Mouse (Mus musculus) spleen, postnatal 10 days (tissue): ENCODE results near the gene Lpar6.

Source experiments
- DNase-seq, 2 experiments: peaks; one replicate each; pipeline ENCODE4 v3.0.0; 2021 to 2022; ENCODE audit warnings: low spot score in 2 of 2

Gene Lpar6

GRCm38 (mm10) chr14:73237848-73238321 lies at the start of gene Lpar6:
Gene Lpar6 (plus strand): TSS chr14:73237895.
- peak in 1 of 2 experiments; percentile 32 for DNase-seq

- no peak for DNase-seq
Observed at GRCm38 (mm10) chr14:73199058-73199457, 38.6 kb upstream of the Lpar6 start.

DNA sequence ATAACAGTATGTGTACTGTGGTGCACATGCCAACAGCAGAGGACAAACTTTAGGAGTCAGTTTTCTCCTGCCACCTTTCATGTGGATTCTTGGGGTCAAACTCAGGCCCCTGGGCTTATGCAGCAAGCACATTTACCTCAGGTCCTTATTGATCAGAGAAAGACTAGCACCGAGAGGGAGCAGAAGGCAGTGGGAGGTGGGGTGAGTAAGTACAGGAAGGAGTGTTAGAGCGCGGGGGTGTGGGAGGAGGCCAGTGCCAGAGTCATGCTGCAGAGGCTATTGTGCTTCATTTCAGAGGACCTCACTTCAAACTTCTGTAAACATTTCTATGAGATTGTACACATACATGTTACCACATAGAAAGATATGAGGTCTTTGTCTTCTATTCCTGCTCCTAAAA lies 36.2 kb upstream of the Lpar6 start:
- no peak for DNase-seq

- DNase-seq: no peak
Observed at GRCm38 (mm10) chr14:73204016-73204415, 33.7 kb upstream of the Lpar6 start.

- DNase-seq: no peak
Observed at GRCm38 (mm10) chr14:73209262-73209661, 28.4 kb upstream of the Lpar6 start.

GRCm38 (mm10) chr14:73210196-73210595 lies 27.5 kb upstream of the Lpar6 start:
- DNase-seq: no peak

DNA sequence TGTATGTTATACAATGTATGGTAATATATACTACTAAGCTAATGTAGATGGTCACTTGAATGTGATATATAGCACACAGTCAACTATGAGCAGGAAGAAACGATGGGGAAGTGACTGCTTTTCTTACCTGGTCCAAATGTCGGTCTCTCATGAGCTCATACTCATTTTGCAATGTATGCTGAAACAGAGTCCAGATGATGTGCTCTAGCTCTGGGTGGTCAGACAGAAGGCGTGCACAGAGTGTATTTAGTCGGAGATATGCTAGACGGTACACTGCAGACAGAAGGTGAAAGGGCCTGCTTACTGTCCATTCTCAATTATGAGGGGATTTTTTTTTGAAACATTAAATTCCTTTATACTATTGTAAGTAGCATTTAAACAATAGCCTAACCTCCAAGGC lies 26.2 kb upstream of the Lpar6 start:
- no peak for DNase-seq

DNA sequence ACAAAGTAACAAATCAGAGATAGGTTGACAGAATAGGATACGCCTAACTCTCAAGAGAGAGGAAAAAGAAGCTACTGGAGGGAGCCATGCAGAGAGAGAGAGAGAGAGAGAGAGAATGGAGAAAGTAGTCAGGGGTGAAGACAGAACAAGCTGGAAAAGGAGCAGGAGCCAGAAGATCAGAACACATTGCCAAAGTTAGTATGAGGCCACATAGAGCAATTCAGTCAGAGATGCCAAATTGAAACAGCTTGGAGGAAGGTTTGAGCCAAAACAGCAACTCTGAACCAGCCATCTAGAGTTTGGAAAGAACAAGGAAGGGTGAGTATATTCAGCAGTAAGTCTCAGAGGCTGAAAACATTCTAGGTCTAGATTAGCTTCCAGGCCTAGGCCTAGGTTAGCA lies 20.6 kb upstream of the Lpar6 start:
- no peak for DNase-seq

- DNase-seq: no peak
Observed at GRCm38 (mm10) chr14:73222316-73222970, 15.3 kb upstream of the Lpar6 start.

DNA sequence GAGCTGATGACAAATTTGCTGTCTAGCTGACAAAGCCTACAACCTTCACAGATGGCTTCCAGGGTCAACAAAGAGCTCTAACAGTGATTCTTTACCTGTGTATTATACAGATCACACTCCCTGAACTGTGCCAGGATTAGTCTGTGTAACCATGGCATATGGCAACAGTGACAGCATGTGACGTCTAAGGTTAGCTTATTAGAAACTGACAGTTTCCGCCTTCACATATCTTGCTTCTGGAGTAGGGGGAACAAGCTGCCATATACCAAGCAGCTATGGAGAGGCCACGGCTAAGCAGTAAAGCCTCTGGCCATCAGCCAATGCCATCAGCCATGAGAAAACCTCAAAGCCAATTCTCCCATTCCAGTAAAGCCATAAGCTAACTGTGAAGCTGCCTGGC lies 11.3 kb upstream of the Lpar6 start:
- DNase-seq: no peak

GRCm38 (mm10) chr14:73226849-73227248 lies 10.8 kb upstream of the Lpar6 start:
- DNase-seq: no peak

DNA sequence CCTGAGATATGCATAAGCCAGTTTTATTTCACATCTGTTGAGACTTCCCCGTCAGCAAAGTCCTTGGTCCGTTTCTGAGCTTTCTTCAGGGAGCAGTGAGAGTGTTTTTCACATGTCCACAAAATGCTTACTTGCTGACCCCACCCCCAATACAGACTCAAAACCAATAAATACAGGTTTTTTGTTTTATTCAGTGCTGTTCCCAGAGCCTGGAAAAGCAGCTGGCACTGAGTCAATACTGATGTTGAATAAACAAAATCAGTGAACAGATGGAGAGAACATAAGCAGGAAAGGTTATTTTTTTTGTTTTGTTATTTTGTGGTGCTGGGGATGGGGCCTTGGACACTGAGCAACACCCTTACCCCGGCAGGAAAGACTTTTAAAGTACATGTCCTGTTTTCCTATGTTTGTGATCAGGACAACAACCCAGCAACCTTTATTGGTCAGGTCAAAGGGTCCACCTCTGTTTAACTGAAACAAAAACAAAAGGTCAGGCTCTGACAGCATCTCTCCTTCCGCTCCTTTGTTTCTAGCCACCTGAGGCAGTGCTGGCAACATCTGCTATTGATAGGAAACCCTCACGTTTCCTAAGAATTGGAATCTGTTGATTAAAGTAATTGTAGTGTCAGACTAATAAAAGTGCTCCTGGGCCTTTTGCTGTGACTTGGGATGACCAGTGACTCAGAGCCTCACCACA lies 6.3 kb upstream of the Lpar6 start:
- no peak for DNase-seq

- no peak for DNase-seq
Observed at GRCm38 (mm10) chr14:73234468-73235031, 3.1 kb upstream of the Lpar6 start.

DNA sequence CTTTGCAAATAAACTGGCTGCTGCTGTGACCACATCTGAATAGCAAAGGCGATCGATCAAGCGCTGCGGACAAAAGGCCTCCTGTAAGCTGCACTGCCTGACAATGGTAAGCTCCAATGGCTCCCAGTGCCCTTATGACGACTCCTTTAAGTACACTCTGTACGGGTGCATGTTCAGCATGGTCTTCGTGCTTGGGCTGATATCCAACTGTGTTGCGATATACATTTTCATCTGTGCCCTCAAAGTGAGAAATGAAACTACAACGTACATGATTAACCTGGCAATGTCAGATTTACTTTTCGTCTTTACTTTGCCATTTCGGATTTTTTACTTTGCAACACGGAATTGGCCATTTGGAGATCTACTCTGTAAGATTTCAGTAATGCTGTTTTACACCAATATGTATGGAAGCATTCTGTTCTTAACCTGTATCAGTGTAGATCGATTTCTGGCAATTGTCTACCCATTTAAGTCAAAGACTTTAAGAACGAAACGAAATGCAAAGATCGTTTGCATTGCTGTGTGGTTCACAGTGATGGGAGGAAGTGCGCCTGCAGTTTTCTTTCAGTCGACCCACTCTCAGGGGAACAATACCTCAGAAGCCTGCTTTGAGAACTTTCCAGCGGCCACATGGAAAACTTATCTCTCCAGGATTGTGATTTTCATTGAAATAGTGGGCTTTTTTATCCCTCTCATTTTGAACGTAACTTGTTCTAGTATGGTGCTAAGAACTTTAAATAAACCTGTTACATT lies 979 bp downstream of the Lpar6 start:
- peak in 1 of 2 experiments; percentile 41 for DNase-seq

- no peak for DNase-seq
Observed at GRCm38 (mm10) chr14:73239291-73239690, 1.6 kb downstream of the Lpar6 start.

- DNase-seq: no peak
Observed at GRCm38 (mm10) chr14:73239857-73240256, 2.2 kb downstream of the Lpar6 start.

DNA sequence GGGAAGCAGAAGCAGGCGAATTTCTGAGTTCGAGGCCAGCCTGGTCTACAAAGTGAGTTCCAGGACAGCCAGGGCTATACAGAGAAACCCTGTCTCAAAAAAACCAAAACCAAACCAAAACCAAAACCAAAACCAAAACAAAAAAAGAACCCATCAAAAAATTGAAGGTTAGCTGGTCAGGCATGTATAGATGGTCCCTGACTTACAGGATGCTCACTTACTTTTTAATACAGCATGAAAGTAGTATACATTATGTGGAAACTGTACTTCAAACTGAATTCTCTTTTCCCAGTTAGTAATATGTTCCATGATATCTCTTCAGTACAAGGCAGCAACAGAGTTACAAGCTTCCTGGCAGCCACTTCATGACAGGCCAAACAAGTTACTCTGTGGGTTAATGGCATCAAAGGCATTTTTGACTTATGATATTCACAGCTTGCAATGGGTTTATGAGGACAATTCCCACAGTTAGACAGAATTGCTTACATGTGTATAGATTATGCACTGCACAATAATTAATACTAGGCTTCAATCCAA lies 6.4 kb downstream of the Lpar6 start:
- DNase-seq: no peak

DNA sequence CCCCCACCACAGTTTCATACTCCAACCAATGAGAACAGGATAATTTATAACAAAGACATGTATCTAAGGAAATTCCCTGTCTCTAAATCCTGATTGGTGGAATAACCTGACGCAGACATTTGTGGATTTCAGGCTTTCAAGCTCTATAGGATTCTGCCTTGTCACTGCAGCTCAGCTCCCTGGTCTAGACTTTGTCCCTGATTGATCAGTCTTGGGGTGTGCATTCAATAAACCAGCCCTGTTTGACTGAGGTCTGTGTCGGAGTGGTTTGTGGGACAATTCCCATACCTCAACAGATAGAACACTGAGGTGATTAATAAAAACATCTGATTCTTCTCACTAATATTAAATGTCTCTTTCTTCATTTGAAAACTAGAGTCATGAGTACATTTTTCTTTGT lies 12.4 kb downstream of the Lpar6 start:
- no peak for DNase-seq

DNA sequence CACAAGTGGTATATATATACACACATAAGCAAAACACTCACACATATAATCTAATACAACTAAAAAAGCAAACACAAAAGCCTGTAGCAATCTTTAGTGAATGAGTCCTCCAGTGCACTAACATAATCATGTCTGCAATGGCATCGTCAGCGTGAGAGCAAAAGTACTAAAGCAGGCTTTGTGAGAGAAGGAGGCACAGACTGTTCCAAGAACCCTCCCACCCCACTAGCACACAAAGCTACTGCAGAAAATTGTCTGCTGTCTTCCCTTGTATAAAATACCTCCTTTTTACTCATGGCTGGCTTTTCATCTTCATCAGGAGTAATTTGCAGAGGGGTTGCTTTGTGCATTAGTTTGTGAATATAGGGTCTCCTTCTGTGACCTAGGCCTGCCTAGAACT lies 14.6 kb downstream of the Lpar6 start:
- no peak for DNase-seq

DNA sequence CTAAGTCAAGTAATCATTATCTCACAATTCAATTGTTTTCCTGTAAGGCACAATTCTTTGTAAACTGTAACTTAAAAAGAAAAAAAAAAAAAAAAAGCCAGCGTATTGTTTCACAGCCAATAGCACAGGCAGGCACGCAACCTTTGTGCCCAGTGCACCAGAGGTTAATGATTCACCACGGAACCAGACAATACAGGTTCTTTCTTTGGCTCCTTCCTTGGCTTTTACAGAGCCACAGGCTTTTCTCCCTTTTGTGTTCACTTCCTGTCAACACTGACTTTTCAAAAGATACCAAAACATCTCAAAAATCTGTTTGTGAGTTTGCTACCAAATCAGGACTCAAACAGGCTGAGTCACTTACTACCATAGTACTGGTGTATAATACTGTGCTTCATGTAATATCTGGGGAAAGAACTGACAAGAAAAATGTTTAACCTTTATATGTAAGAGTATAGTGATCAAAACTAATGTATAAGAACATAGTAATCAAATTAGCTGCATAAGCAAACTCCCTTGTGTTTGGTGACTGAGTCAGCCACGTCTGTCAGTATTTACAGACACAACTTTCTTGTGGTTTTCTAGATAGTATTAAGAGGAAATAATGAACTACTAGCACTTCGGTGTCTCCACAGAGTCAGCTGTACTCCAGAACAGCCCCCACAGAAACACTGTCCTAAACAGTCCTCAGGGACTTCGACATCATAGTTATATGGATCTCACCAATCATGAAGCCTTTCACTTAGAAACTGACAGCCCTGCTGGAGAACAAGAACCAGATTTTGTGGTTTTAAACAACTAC lies 16.0 kb downstream of the Lpar6 start:
- no peak for DNase-seq

DNA sequence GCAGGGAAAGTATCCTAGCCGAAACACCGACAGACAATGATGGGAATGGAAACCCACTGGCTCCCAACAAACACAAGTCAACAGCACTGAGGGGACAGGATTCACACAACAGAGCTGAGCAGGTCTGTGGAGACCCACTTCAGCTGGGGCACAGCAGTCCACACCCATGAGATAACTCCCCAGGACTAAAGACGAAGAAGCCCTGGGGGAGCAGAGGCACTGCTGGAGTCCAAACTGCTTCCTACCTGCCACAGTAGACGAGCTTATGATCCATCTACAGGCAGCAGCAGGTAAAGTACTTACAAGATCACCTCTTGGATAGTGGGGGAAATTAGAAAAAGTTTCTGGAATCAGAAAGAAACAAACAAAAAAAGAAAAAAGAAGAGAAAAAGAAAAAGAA lies 16.7 kb downstream of the Lpar6 start:
- DNase-seq: no peak
